Mouse (Mus musculus): ENCODE measurements at regions not wholly inside any gene's neighbourhood (a gene's known extent, or its start where the extent isn't known, plus 50 kb on each side); places are given as distances from the start of the nearest gene placed in this dataset.

DNA sequence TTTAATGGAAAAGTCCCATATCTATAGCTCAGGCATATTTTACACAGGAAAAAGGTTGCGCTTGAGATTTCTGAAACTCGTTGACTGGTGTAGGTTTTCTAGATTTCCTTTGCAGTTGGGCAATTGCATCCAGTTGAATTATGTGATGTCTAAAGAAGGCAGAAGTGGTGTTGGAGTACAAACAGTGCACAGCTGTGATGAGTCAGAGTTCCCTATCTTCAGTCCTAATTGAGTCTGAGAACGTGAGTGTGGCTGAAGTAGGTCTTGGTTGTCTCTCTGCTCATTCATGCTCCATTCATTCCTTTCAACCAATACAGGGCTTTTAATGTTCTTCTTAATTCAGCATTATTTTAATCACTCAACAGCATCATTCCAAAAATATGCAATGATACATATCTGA is 142.9 kb upstream of the Dpyd start:
- H3K9ac ChIP-seq (replicated peaks): no peak overlapping the region
- no peak for ATAC-seq (ENCODE audit: insufficient number of reproducible peaks, insufficient read depth, low FRiP score, low TSS enrichment, low read depth)
- no peaks in the 10 kb centered on the region for H3K9me3 ChIP-seq
- no peak overlapping the region for H3K4me3 ChIP-seq (replicated peaks)
- no peaks in the 10 kb centered on the region for H3K36me3 ChIP-seq
- WGBS: 83% methylated on average over 3 of the region's 3 CpGs
- no peak overlapping the region for H3K4me2 ChIP-seq
- no peaks in the 10 kb centered on the region for H3K27me3 ChIP-seq
- H3K4me1 ChIP-seq (replicated peaks): no peaks in the 10 kb centered on the region
- no peak overlapping the region for H3K27ac ChIP-seq

GRCm38 (mm10) chr3:118421701-118422100 is 140.2 kb upstream of the Dpyd start:
- no peak overlapping the region for H3K9ac ChIP-seq (replicated peaks)
- no peaks in the 10 kb centered on the region for H3K9me3 ChIP-seq
- H3K4me2 ChIP-seq: no peak overlapping the region
- 40% methylated on average over 3 of the region's 3 CpGs for WGBS
- H3K27me3 ChIP-seq: 0 out of 2 replicates have a peak, but pooled peaks cover 3% of the 10 kb centered on the region
- H3K4me3 ChIP-seq (replicated peaks): no peak overlapping the region
- ATAC-seq (ENCODE audit: insufficient number of reproducible peaks, insufficient read depth, low FRiP score, low TSS enrichment, low read depth): no peak
- peaks cover 12% of the 10 kb centered on the region; the same call in 1 of the 2 replicates for H3K4me1 ChIP-seq (replicated peaks)
- no peak overlapping the region for H3K27ac ChIP-seq
- H3K36me3 ChIP-seq: no peaks in the 10 kb centered on the region

DNA sequence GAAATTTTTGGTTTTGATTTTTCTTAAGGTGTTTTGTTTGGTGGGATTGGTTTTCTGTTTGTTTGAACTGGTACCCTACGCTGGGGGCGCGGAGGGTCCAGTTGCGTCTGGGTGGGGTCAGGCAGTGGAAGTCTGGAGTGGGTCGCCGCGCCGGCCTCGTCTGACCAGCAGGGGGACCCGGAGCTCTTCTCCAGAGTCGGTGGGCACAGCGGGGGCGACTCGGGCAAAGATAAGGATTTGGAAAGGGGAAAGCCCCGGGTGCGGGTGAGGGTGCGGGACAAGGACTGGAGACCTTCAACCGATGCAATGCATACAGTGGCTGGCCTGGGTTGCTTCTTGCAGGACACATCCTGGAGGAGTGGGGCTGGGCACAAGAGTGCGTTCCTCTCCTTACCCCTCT is 136.2 kb upstream of the Dpyd start:
- H3K9me3 ChIP-seq: no peaks in the 10 kb centered on the region
- peak overlapping the region; percentile 27; the same call in 1 of the 2 replicates for H3K9ac ChIP-seq (replicated peaks)
- H3K4me2 ChIP-seq: peak overlapping the region; percentile 72
- H3K27me3 ChIP-seq: peaks cover 13% of the 10 kb centered on the region
- ATAC-seq (ENCODE audit: insufficient number of reproducible peaks, insufficient read depth, low FRiP score, low TSS enrichment, low read depth): no peak; the same call in 1 of the 2 replicates
- H3K4me3 ChIP-seq (replicated peaks): peak overlapping the region; percentile 35
- 5% methylated on average over 19 of the region's 19 CpGs for WGBS
- H3K27ac ChIP-seq: no peak overlapping the region
- no peaks in the 10 kb centered on the region for H3K36me3 ChIP-seq
- H3K4me1 ChIP-seq (replicated peaks): peaks cover 19% of the 10 kb centered on the region

GRCm38 (mm10) chr3:118428523-118428922 is 133.4 kb upstream of the Dpyd start:
- no peak overlapping the region for H3K4me2 ChIP-seq
- H3K27me3 ChIP-seq: peaks cover 37% of the 10 kb centered on the region
- no peaks in the 10 kb centered on the region for H3K9me3 ChIP-seq
- H3K36me3 ChIP-seq: no peaks in the 10 kb centered on the region
- 4% methylated on average over 5 of the region's 5 CpGs for WGBS
- H3K9ac ChIP-seq (replicated peaks): no peak overlapping the region
- H3K4me1 ChIP-seq (replicated peaks): peaks cover 28% of the 10 kb centered on the region
- ATAC-seq (ENCODE audit: insufficient number of reproducible peaks, insufficient read depth, low FRiP score, low TSS enrichment, low read depth): no peak
- H3K4me3 ChIP-seq (replicated peaks): no peak overlapping the region
- H3K27ac ChIP-seq: no peak overlapping the region

DNA sequence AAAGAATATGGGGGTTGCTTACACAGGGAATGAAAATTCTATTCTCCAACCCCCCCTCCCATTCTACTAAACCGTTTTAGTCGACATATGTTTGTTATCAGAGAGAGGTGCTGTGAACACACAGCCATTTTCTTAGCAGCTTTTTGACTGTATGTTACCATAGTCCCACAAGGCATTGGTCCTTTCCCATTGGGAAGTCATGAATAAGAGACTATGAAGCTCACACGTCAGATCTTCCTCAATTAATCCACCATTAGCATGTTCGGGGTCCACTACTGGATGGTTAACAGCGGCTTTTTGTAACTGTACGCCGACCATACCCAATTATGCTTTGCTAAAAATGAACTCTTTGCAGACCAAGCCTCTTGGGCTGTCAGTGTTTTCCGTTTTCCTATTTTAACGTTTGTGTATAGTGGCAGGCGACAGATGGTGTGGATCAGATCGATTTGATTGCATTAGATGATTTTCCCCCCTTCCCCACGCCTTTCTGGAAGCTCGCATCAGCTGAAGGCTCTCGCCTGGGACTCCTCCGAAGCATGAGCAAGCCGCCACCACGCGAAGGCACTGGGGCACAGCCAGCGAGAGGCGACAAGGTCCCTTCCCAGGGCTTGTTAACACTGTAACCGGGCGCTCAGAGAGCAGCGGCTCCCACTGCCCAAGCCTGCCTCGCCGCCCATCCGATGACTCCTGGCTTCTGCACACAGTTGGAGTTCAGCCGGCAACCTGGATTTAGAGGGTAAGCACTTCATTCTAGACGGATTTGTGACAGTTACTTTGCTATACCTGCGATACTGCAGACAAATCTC is 131.9 kb upstream of the Dpyd start:
- H3K27me3 ChIP-seq: peaks cover 52% of the 10 kb centered on the region

DNA sequence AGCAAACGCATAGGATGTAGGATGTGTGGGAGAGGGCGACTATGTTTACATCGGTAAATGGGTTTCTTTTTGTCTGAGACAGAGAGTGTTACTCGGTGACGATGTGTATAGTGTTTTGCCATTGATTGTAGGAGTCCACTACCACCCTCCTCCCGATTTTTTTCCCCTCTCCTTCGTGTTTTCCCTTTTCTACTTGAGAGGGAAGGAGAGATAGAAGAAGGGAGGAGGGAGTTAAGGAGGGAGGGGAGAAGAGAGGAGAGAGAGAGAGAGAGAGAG is 131.4 kb upstream of the Dpyd start:
- peak overlapping the region; percentile 60 for H3K4me2 ChIP-seq
- H3K9me3 ChIP-seq: no peaks in the 10 kb centered on the region
- no peaks in the 10 kb centered on the region for H3K36me3 ChIP-seq
- no peak overlapping the region for H3K9ac ChIP-seq (replicated peaks)
- 0 out of 2 replicates have a peak, but pooled peaks have one; percentile 12 for ATAC-seq (ENCODE audit: insufficient number of reproducible peaks, insufficient read depth, low FRiP score, low TSS enrichment, low read depth)
- peaks cover 58% of the 10 kb centered on the region for H3K27me3 ChIP-seq
- WGBS: 2% methylated on average over 7 of the region's 7 CpGs
- peak overlapping the region; percentile 34 for H3K4me3 ChIP-seq (replicated peaks)
- H3K4me1 ChIP-seq (replicated peaks): peaks cover 37% of the 10 kb centered on the region
- H3K27ac ChIP-seq: no peak overlapping the region

More for the DNA sequence above, 131.9 kb upstream of the Dpyd start:
- peak overlapping the region; percentile 34 for H3K4me3 ChIP-seq (replicated peaks)
- WGBS: 9% methylated on average over 29 of the region's 29 CpGs
- no peak overlapping the region for H3K9ac ChIP-seq (replicated peaks)
- H3K4me1 ChIP-seq (replicated peaks): peaks cover 40% of the 10 kb centered on the region
- no peak; the same call in 1 of the 2 replicates for ATAC-seq (ENCODE audit: insufficient number of reproducible peaks, insufficient read depth, low FRiP score, low TSS enrichment, low read depth)
- peak overlapping the region; percentile 60 for H3K4me2 ChIP-seq
- H3K36me3 ChIP-seq: no peaks in the 10 kb centered on the region
- H3K9me3 ChIP-seq: no peaks in the 10 kb centered on the region
- no peak overlapping the region for H3K27ac ChIP-seq

GRCm38 (mm10) chr3:118431031-118431723 is 130.8 kb upstream of the Dpyd start:
- ATAC-seq (ENCODE audit: insufficient number of reproducible peaks, insufficient read depth, low FRiP score, low TSS enrichment, low read depth): peak; percentile 72; the same call in 1 of the 2 replicates
- H3K9me3 ChIP-seq: no peaks in the 10 kb centered on the region
- peak overlapping the region; percentile 34 for H3K4me3 ChIP-seq (replicated peaks)
- H3K9ac ChIP-seq (replicated peaks): no peak overlapping the region
- H3K27ac ChIP-seq: no peak overlapping the region
- H3K4me2 ChIP-seq: peak overlapping the region; percentile 60
- WGBS: 3% methylated on average over 22 of the region's 22 CpGs
- peaks cover 31% of the 10 kb centered on the region for H3K4me1 ChIP-seq (replicated peaks)
- peaks cover 63% of the 10 kb centered on the region for H3K27me3 ChIP-seq
- no peaks in the 10 kb centered on the region for H3K36me3 ChIP-seq

- Histone ChIP-seq H3K9ac (replicated peaks) (peak overlapping the region; percentile 31; the same call in 1 of the 2 replicates), H3K4me2 (peak overlapping the region; percentile 92), H3K9me3 (no peaks in the 10 kb centered on the region), H3K27ac (no peak overlapping the region), H3K36me3 (no peaks in the 10 kb centered on the region), H3K4me3 (replicated peaks) (peak overlapping the region; percentile 47), H3K27me3 (peaks cover 59% of the 10 kb centered on the region), H3K4me1 (replicated peaks) (peaks cover 29% of the 10 kb centered on the region)
- ATAC-seq (ENCODE audit: insufficient number of reproducible peaks, insufficient read depth, low FRiP score, low TSS enrichment, low read depth): no peak
- WGBS: 1% methylated on average over 31 of the region's 31 CpGs
Measured at GRCm38 (mm10) chr3:118433441-118434021, 128.4 kb upstream of the Dpyd start.

DNA sequence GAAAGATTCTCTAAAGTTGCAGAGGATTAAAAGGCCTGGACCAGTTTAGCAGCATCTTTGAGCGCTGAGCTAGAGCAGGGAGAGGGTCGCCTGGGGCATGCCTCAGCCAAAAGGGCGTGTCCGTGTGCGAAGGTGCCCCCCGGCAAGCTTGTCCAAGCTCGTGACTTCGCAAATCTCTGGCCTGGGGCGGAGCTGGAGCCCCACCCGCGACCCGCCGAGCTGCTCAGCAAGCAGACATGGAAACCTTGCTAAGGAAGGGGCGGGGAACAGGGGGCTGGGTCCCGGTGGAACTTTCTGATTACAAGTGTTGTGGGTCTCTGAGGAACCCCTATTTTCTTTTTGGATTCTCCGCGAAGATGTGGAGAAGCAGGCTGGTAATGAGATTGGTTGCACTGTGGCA is 127.6 kb upstream of the Dpyd start:
- peaks cover 29% of the 10 kb centered on the region for H3K4me1 ChIP-seq (replicated peaks)
- H3K36me3 ChIP-seq: no peaks in the 10 kb centered on the region
- no peak overlapping the region for H3K27ac ChIP-seq
- ATAC-seq (ENCODE audit: insufficient number of reproducible peaks, insufficient read depth, low FRiP score, low TSS enrichment, low read depth): no peak
- H3K4me3 ChIP-seq (replicated peaks): peak overlapping the region; percentile 47
- peak overlapping the region; percentile 31; the same call in 1 of the 2 replicates for H3K9ac ChIP-seq (replicated peaks)
- 1% methylated on average over 17 of the region's 17 CpGs for WGBS
- H3K4me2 ChIP-seq: peak overlapping the region; percentile 92
- H3K9me3 ChIP-seq: no peaks in the 10 kb centered on the region
- H3K27me3 ChIP-seq: peaks cover 59% of the 10 kb centered on the region

GRCm38 (mm10) chr3:118434847-118435246 is 127.1 kb upstream of the Dpyd start:
- WGBS: under 1% methylated on average over 13 of the region's 13 CpGs
- H3K4me1 ChIP-seq (replicated peaks): peaks cover 28% of the 10 kb centered on the region
- H3K36me3 ChIP-seq: no peaks in the 10 kb centered on the region
- H3K27ac ChIP-seq: no peak overlapping the region
- no peaks in the 10 kb centered on the region for H3K9me3 ChIP-seq
- peak overlapping the region; percentile 92 for H3K4me2 ChIP-seq
- H3K27me3 ChIP-seq: peaks cover 58% of the 10 kb centered on the region
- H3K4me3 ChIP-seq (replicated peaks): peak overlapping the region; percentile 47
- no peak overlapping the region for H3K9ac ChIP-seq (replicated peaks)
- ATAC-seq (ENCODE audit: insufficient number of reproducible peaks, insufficient read depth, low FRiP score, low TSS enrichment, low read depth): no peak

DNA sequence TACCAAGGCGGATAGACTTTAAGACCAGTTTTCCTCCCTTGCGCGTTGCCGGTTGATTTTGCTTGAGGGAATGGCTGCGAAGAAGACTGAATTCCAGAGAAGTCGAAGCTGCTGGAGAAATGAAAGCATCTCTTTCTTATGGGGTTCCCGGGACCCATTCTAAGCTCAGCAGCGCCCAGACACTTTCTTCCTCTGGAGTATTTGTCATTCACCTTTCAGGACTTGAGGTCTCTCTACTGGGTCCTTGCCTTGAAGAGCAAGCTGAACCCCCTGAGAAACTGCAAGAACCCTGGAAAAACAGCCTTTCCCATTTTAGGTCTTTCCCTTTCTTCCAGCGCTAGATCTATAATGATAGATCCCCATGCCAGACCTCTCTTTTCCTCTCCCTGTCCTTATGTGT is 126.7 kb upstream of the Dpyd start:
- no peaks in the 10 kb centered on the region for H3K9me3 ChIP-seq
- H3K4me2 ChIP-seq: peak overlapping the region; percentile 92
- ATAC-seq (ENCODE audit: insufficient number of reproducible peaks, insufficient read depth, low FRiP score, low TSS enrichment, low read depth): no peak
- H3K27ac ChIP-seq: no peak overlapping the region
- peaks cover 24% of the 10 kb centered on the region for H3K4me1 ChIP-seq (replicated peaks)
- no peak overlapping the region for H3K9ac ChIP-seq (replicated peaks)
- no peaks in the 10 kb centered on the region for H3K36me3 ChIP-seq
- WGBS: 9% methylated on average over 9 of the region's 9 CpGs
- H3K27me3 ChIP-seq: peaks cover 54% of the 10 kb centered on the region
- H3K4me3 ChIP-seq (replicated peaks): peak overlapping the region; percentile 47
